Comparison of ENCODE assay signal across 25 mouse cellular contexts in the genomic region with DNA sequence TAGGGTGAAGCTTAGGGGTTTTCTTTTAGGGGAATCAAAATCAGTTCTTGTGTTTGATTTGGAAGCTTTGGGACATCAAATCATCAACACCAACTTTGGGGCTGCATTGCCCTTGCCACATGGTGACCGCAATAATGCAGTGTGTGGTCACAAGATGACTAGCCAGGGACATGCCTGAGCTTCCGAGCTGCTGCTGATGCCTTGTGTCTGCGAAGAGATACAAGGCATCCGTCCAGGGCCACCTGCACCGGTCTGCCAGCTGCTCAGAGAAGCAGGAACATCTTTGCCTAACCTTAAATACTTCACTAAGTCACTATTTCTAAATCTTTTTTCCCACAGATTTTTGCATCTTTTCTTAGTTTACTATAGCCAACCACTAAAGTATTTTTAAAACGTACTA.
"Had no signal": no experiment of that assay in that cellular context is flagged by ENCODE, and none has a peak within 500 bp of the region (broad histone marks: within the 10 kb centered on the region; RNA-seq: fewer than 3 reads in every experiment).

No protein-coding gene starts in this region.

- H3K36me3 ChIP-seq: heart, embryonic 15.5 days; limb, embryonic 13.5 days; limb, embryonic 15.5 days; liver, embryonic 13.5 days had no signal

- H3K9me3 ChIP-seq: heart, embryonic 15.5 days; hindbrain, embryonic 15.5 days; kidney, embryonic 15.5 days; limb, embryonic 13.5 days; limb, embryonic 15.5 days; liver, embryonic 13.5 days had no signal

- H3K27ac ChIP-seq: heart, adult 2 months; heart, embryonic 13.5 days; heart, embryonic 15.5 days; hindbrain, embryonic 13.5 days; hindbrain, embryonic 15.5 days; hindbrain, postnatal 0 days; kidney, embryonic 15.5 days; kidney, postnatal 0 days; limb, embryonic 13.5 days; limb, embryonic 15.5 days; liver, embryonic 13.5 days had no signal

- H3K4me2 ChIP-seq: heart, embryonic 11.5 days; heart, embryonic 13.5 days; heart, embryonic 15.5 days; hindbrain, embryonic 13.5 days; hindbrain, embryonic 15.5 days; kidney, embryonic 15.5 days; limb, embryonic 13.5 days; limb, embryonic 15.5 days; liver, embryonic 13.5 days had no signal

- DNase-seq: gastrocnemius, postnatal 14 days; gastrocnemius, postnatal 36 days; heart, adult 11 months; heart, adult 2 months; heart, postnatal 14 days; heart, postnatal 36 days; kidney, adult 11 months; kidney, adult 2 months; kidney, adult 9 months; kidney, postnatal 14 days; kidney, postnatal 36 days; layer of hippocampus, postnatal 36 days; left cerebral cortex, postnatal 4 days; liver, embryonic 13.5 days had no signal

- H3K4me1 ChIP-seq: heart, embryonic 13.5 days; heart, embryonic 15.5 days; hindbrain, embryonic 13.5 days; hindbrain, embryonic 15.5 days; kidney, embryonic 15.5 days; limb, embryonic 13.5 days; limb, embryonic 15.5 days; liver, embryonic 13.5 days had no signal

- ATAC-seq: hindbrain, postnatal 0 days; intestine, embryonic 16.5 days had no signal

- H3K4me3 ChIP-seq: heart, adult 2 months; heart, embryonic 13.5 days; heart, embryonic 15.5 days; hindbrain, embryonic 13.5 days; hindbrain, embryonic 15.5 days; kidney, embryonic 15.5 days; limb, embryonic 13.5 days; limb, embryonic 15.5 days; liver, embryonic 13.5 days had no signal

- H3K9ac ChIP-seq: heart, embryonic 13.5 days; heart, embryonic 15.5 days; hindbrain, embryonic 13.5 days; hindbrain, embryonic 15.5 days; kidney, embryonic 15.5 days; limb, embryonic 13.5 days; limb, embryonic 15.5 days; liver, embryonic 13.5 days had no signal

- H3K27me3 ChIP-seq: heart, embryonic 13.5 days; heart, embryonic 15.5 days; hindbrain, embryonic 13.5 days; hindbrain, embryonic 15.5 days; kidney, embryonic 15.5 days; limb, embryonic 13.5 days; limb, embryonic 15.5 days; liver, embryonic 13.5 days had no signal
